ENCODE assay signal across 17 mouse cellular contexts in the genomic region with DNA sequence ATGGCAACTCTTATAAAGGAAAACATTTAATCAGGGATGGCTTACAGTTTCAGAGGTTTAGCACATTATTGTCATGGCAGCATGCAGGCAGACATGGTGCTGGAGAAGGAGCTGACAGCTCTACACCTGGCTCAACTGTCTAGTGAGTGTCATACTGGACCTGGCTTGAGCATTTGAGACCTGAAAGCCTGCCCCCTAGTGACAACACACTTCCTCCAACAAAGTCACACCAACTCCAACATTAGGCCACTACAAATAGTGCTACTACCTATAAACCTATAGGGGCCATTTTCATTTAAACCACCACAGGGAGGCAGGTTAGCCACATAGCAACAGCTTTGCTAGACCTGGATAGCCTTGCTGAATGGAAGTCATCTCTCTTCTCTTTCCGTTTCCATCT. TPM values are rescaled to one million over a fixed set of nuclear protein-coding genes. Genes with fewer than 3 reads are reported as not detected.
DNase-seq lines count a peak whose midpoint lies in the region; ATAC-seq and TF ChIP-seq lines count a peak whose summit lies in the region.
"Had no signal": no experiment of that assay in that cellular context is flagged by ENCODE, and none has a peak within 500 bp of the region (broad histone marks: within the 10 kb centered on the region; RNA-seq: fewer than 3 reads in every experiment).

No protein-coding gene starts in this region.

- no peak for ATAC-seq in hindbrain, embryonic 13.5 days (ENCODE audit: low FRiP score)
- ATAC-seq: forebrain, embryonic 14.5 days; intestine, embryonic 15.5 days had no signal

- 96% methylated on average over 1 of the region's 1 CpGs for WGBS in hindbrain, embryonic 13.5 days

- no peak overlapping the region for H3K27ac ChIP-seq in layer of hippocampus, adult 2 months
- no peak overlapping the region for H3K27ac ChIP-seq in hindbrain, embryonic 13.5 days
- H3K27ac ChIP-seq: embryonic facial prominence, embryonic 10.5 days; intestine, embryonic 15.5 days; limb, embryonic 15.5 days had no signal

- H3K9me3 ChIP-seq in E14TG2a.4 (ENCODE audit: low read length): no peaks in the 10 kb centered on the region
- no peaks in the 10 kb centered on the region for H3K9me3 ChIP-seq in hindbrain, embryonic 13.5 days
- H3K9me3 ChIP-seq: embryonic facial prominence, embryonic 10.5 days; intestine, embryonic 15.5 days; limb, embryonic 15.5 days had no signal

- no peaks in the 10 kb centered on the region for H3K27me3 ChIP-seq in E14TG2a.4 (ENCODE audit: insufficient read depth, low read length)
- no peaks in the 10 kb centered on the region for H3K27me3 ChIP-seq in hindbrain, embryonic 13.5 days
- H3K27me3 ChIP-seq: intestine, embryonic 15.5 days; limb, embryonic 15.5 days had no signal

- peaks cover 61% of the 10 kb centered on the region for H3K4me1 ChIP-seq in E14TG2a.4 (replicated peaks; ENCODE audit: low read depth, low read length)
- H3K4me1 ChIP-seq in hindbrain, embryonic 13.5 days (replicated peaks): peaks cover 12% of the 10 kb centered on the region
- H3K4me1 ChIP-seq: intestine, embryonic 15.5 days; limb, embryonic 15.5 days had no signal

- H3K9ac ChIP-seq in hindbrain, embryonic 13.5 days: no peak overlapping the region
- H3K9ac ChIP-seq: intestine, embryonic 15.5 days; limb, embryonic 15.5 days had no signal

- H3K4me3 ChIP-seq in layer of hippocampus, adult 2 months: no peak overlapping the region
- no peak overlapping the region for H3K4me3 ChIP-seq in E14TG2a.4 (replicated peaks; ENCODE audit: low read length)
- H3K4me3 ChIP-seq in hindbrain, embryonic 13.5 days: no peak overlapping the region
- H3K4me3 ChIP-seq: embryonic facial prominence, embryonic 10.5 days; intestine, embryonic 15.5 days; limb, embryonic 15.5 days had no signal

- no peak for DNase-seq in layer of hippocampus, adult 2 months (ENCODE audit: low spot score in 2 of 2)
- no peak for DNase-seq in layer of hippocampus, postnatal 36 days
- DNase-seq in A20 (ENCODE audit: low read depth, low spot score): peak; percentile 56
- DNase-seq in induced T-regulatory cell, adult 2 months (ENCODE audit: low read depth): peak; percentile 38
- DNase-seq in right cerebral cortex, postnatal 10 days (ENCODE audit: low spot score in 2 of 2): no peak
- DNase-seq: adrenal gland, adult 8-10 months; cerebellum, adult 2 months; kidney, postnatal 25 days; layer of hippocampus, adult 9-11 months; spleen, adult 18-20 months; thymus, postnatal 25 days had no signal

- peak; percentile 46 for TF ChIP-seq CTCF in layer of hippocampus, adult 2 months (conservative IDR thresholded peaks at IDR 0.05)
- peak; percentile 36 for TF ChIP-seq CTCF in E14TG2a.4 (conservative IDR thresholded peaks at IDR 0.05; ENCODE audit: low read length)

- H3K36me3 ChIP-seq in E14TG2a.4 (ENCODE audit: insufficient read depth, low read length): no peaks in the 10 kb centered on the region
- no peaks in the 10 kb centered on the region for H3K36me3 ChIP-seq in hindbrain, embryonic 13.5 days
- H3K36me3 ChIP-seq: embryonic facial prominence, embryonic 10.5 days; intestine, embryonic 15.5 days; limb, embryonic 15.5 days had no signal

- no peak overlapping the region for H3K4me2 ChIP-seq in hindbrain, embryonic 13.5 days
- H3K4me2 ChIP-seq: intestine, embryonic 15.5 days; limb, embryonic 15.5 days had no signal

RNA-seq across cellular contexts. Expression of a gene that starts 24.4 kb away (rescaled TPM):
- 100 to 1,000 TPM; 444 to 448 TPM for total RNA-seq in layer of hippocampus, adult 2 months (2021)
- 100 to 1,000 TPM; 457 to 503 TPM for total RNA-seq in layer of hippocampus, postnatal 36 days (2021)
- 1,136 and 1,161 TPM in 2 replicates for polyA plus RNA-seq in hindbrain, embryonic 13.5 days (2015; fragmentation: Nextera tagmentation; extraction: Ambion mirVana)

Comparison
In these comparisons a context has a peak if more than half of its experiments do, and no peak if none do; other contexts are left out.
1. DNase-seq: peak in A20 (single experiment) and induced T-regulatory cell, adult 2 months (single experiment); none in layer of hippocampus, adult 2 months (0 of 2), layer of hippocampus, postnatal 36 days (0 of 2) and right cerebral cortex, postnatal 10 days (0 of 2).